Mouse (Mus musculus) gastrocnemius, postnatal 25 days (tissue): Measurements from ENCODE around the gene Dnaaf3. TPM values are rescaled to one million over a fixed set of nuclear protein-coding genes. Genes with fewer than 3 reads are reported as not detected.

Experiments
- DNase-seq: peaks from one replicate; pipeline ENCODE4 v3.0.0; 2022
- microRNA-seq, 2 experiments: library from miRNA; unstranded; fragments of <30 nt; microRNA quantifications; one replicate each; pipeline ENCODE4 v1.2.0; 2021; ENCODE audit warnings: borderline replicate concordance in 2 of 2
- total RNA-seq, 2 experiments: library from RNA; stranded (reverse); gene quantifications; 1 replicate in 1 of 2; 2 replicates in 1 of 2; pipeline ENCODE4 v1.2.3; 2021

Gene Dnaaf3
- total RNA-seq, 2 experiments from 2014 or later: not detected

GRCm38 (mm10) chr7:4499034-4499433 lies 33.2 kb downstream of the Dnaaf3 start:
- DNase-seq: no peak

- DNase-seq: peak; percentile 74
These were observed 34.0 kb downstream of the Dnaaf3 start for GRCm38 (mm10) chr7:4498251-4498650.

- no peak for DNase-seq
These were observed 34.9 kb downstream of the Dnaaf3 start for GRCm38 (mm10) chr7:4497271-4497903.

- no peak for DNase-seq
These were observed 35.8 kb downstream of the Dnaaf3 start for GRCm38 (mm10) chr7:4496468-4496867.

- DNase-seq: no peak
These were observed 38.3 kb downstream of the Dnaaf3 start for GRCm38 (mm10) chr7:4493991-4494390.

- no peak for DNase-seq
These were observed 39.7 kb downstream of the Dnaaf3 start for GRCm38 (mm10) chr7:4492284-4493224.

GRCm38 (mm10) chr7:4491308-4491707 lies 40.9 kb downstream of the Dnaaf3 start:
- DNase-seq: no peak

GRCm38 (mm10) chr7:4482281-4482680 lies 50.0 kb downstream of the Dnaaf3 start:
- no peak for DNase-seq

GRCm38 (mm10) chr7:4479674-4480073 lies 52.6 kb downstream of the Dnaaf3 start:
- no peak for DNase-seq

- no peak for DNase-seq
These were observed 53.4 kb downstream of the Dnaaf3 start for GRCm38 (mm10) chr7:4478796-4479291.

- peak; percentile 81 for DNase-seq
These were observed 54.0 kb downstream of the Dnaaf3 start for GRCm38 (mm10) chr7:4478021-4478795.

GRCm38 (mm10) chr7:4473940-4474339 lies 58.3 kb downstream of the Dnaaf3 start:
- DNase-seq: no peak

Small RNAs within 50 kb of the gene (microRNA-seq; reads per million reads assigned to microRNA genes)
- gene Gm23577: 0 reads per million in 2 experiments

Other genes starting within 250 kb of the Dnaaf3 start
- gene Ncr1, start 194.7 kb downstream of the Dnaaf3 start, total RNA-seq: not detected
- not detected for gene Gp6, start 134.7 kb downstream of the Dnaaf3 start, total RNA-seq
- gene Rdh13, start 86.8 kb downstream of the Dnaaf3 start, total RNA-seq: 10 to 100 TPM; 14.9 to 16.5 TPM
- 1 to 10 TPM; 1.5 to 2.2 TPM for gene Eps8l1, start 71.8 kb downstream of the Dnaaf3 start, total RNA-seq
- gene Ppp1r12c, start 30.8 kb downstream of the Dnaaf3 start, total RNA-seq: 10 to 100 TPM; 20.6 to 22.3 TPM
- 100 to 1,000 TPM; 151 to 768 TPM for gene Tnnt1, start 16.1 kb downstream of the Dnaaf3 start, total RNA-seq
- under 1 TPM in 1 of 2 experiments, not detected in 1; 0.29 TPM for gene Tnni3, start 8.2 kb downstream of the Dnaaf3 start, total RNA-seq
- under 1 TPM in 1 of 2 experiments, not detected in 1; 0.16 TPM for gene Syt5, start 15.1 kb upstream of the Dnaaf3 start, total RNA-seq
- not detected for gene Ptprh, start 71.6 kb upstream of the Dnaaf3 start, total RNA-seq
- 1 to 10 TPM; 2.4 to 3.0 TPM for gene Tmem86b, start 99.0 kb upstream of the Dnaaf3 start, total RNA-seq
- 10 to 100 TPM; 41.8 to 46.2 TPM for gene Ppp6r1, start 126.6 kb upstream of the Dnaaf3 start, total RNA-seq
- gene Hspbp1, start 152.6 kb upstream of the Dnaaf3 start, total RNA-seq: 10 to 100 TPM; 21.8 to 23.1 TPM
- 1 to 10 TPM; 1.4 to 1.7 TPM for gene Brsk1, start 158.2 kb upstream of the Dnaaf3 start, total RNA-seq
- under 1 TPM in 1 of 2 experiments, not detected in 1; 0.23 TPM for gene Tmem150b, start 192.8 kb upstream of the Dnaaf3 start, total RNA-seq
- gene Kmt5c, start 207.7 kb upstream of the Dnaaf3 start, total RNA-seq: 10 to 100 TPM; 10.7 to 12.3 TPM
- gene Cox6b2, start 220.6 kb upstream of the Dnaaf3 start, total RNA-seq: 1 to 10 TPM; 1.4 to 2.2 TPM
- gene Fam71e2, start 238.8 kb upstream of the Dnaaf3 start, total RNA-seq: not detected